Mouse (Mus musculus): Measurements from ENCODE around the gene Sun3.

Sun3 gene

GRCm38 (mm10) chr11:9048703-9049060, at the start of gene Sun3:
Gene Sun3 (minus strand): TSS chr11:9048991.
- under 1% methylated on average over 18 of the region's 18 CpGs for WGBS

GRCm38 (mm10) chr11:9076444-9076843, 27.7 kb upstream of the Sun3 start:
- WGBS, result 88% methylated on average over 3 of the region's 3 CpGs

GRCm38 (mm10) chr11:9060484-9060883, 11.7 kb upstream of the Sun3 start:
- 76% methylated on average over 5 of the region's 5 CpGs for WGBS

- WGBS, result 59% methylated on average over 1 of the region's 1 CpGs
Measured at GRCm38 (mm10) chr11:9060029-9060428, 11.2 kb upstream of the Sun3 start.

GRCm38 (mm10) chr11:9057711-9058110, 8.9 kb upstream of the Sun3 start:
- 71% methylated on average over 4 of the region's 4 CpGs for WGBS

- WGBS, result 85% methylated on average over 2 of the region's 2 CpGs
Measured at GRCm38 (mm10) chr11:9056937-9057336, 8.1 kb upstream of the Sun3 start.

- WGBS, result 78% methylated on average over 2 of the region's 2 CpGs
Measured at GRCm38 (mm10) chr11:9051895-9052294, 3.1 kb upstream of the Sun3 start.

- 77% methylated on average over 4 of the region's 4 CpGs for WGBS
Measured at GRCm38 (mm10) chr11:9050241-9050640, 1.4 kb upstream of the Sun3 start.

GRCm38 (mm10) chr11:9048011-9048702, 634 bp downstream of the Sun3 start, which contains the start of gene Gm11992:
Gene Gm11992 (plus strand): TSS chr11:9048594.
- WGBS, result 5% methylated on average over 21 of the region's 21 CpGs

- WGBS, result 58% methylated on average over 5 of the region's 5 CpGs
Measured at GRCm38 (mm10) chr11:9047044-9047443, 1.7 kb downstream of the Sun3 start.

- 84% methylated on average over 2 of the region's 2 CpGs for WGBS
Measured at GRCm38 (mm10) chr11:9046546-9046945, 2.2 kb downstream of the Sun3 start.

- WGBS, result 89% methylated on average over 2 of the region's 2 CpGs
Measured at GRCm38 (mm10) chr11:9031530-9031929, 17.3 kb downstream of the Sun3 start.

GRCm38 (mm10) chr11:9025211-9025610, 23.6 kb downstream of the Sun3 start:
- 64% methylated on average over 3 of the region's 3 CpGs for WGBS

GRCm38 (mm10) chr11:9024782-9025181, 24.0 kb downstream of the Sun3 start:
- WGBS, result 76% methylated on average over 7 of the region's 7 CpGs

- WGBS, result 95% methylated on average over 5 of the region's 5 CpGs
Measured at GRCm38 (mm10) chr11:9020207-9020606, 28.6 kb downstream of the Sun3 start.

- 88% methylated on average over 6 of the region's 6 CpGs for WGBS
Measured at GRCm38 (mm10) chr11:9018491-9019267, 30.1 kb downstream of the Sun3 start.

GRCm38 (mm10) chr11:9014740-9015139, 34.1 kb downstream of the Sun3 start:
- 90% methylated on average over 3 of the region's 3 CpGs for WGBS

- WGBS, result 12% methylated on average over 3 of the region's 3 CpGs
Measured at GRCm38 (mm10) chr11:9011348-9011747, 37.4 kb downstream of the Sun3 start.

GRCm38 (mm10) chr11:9010853-9011339, 37.9 kb downstream of the Sun3 start, which contains the start of gene Hus1:
Gene Hus1 (minus strand): TSS chr11:9011191.
- WGBS, result under 1% methylated on average over 43 of the region's 43 CpGs

- WGBS, result under 1% methylated on average over 7 of the region's 7 CpGs
Measured at GRCm38 (mm10) chr11:9010416-9010815, 38.4 kb downstream of the Sun3 start.

- 90% methylated on average over 5 of the region's 5 CpGs for WGBS
Measured at GRCm38 (mm10) chr11:9008761-9009160, 40.0 kb downstream of the Sun3 start.

- 76% methylated on average over 4 of the region's 4 CpGs for whole genome bisulfite sequencing
Measured at GRCm38 (mm10) chr11:8988084-8988483, 60.7 kb downstream of the Sun3 start.

All from cerebral cortex, adult 2 months (tissue).